Mouse (Mus musculus) heart, adult 18-20 months (tissue): ENCODE measurements around the gene Atxn1. TPM values are rescaled to one million over a fixed set of nuclear protein-coding genes. Genes with fewer than 3 reads are reported as not detected.

Experiments used
- DNase-seq, 2 experiments: peaks; one replicate each; pipeline ENCODE4 v3.0.0; 2021 to 2022; ENCODE audit warnings: mixed read lengths in 1 of 2
- long read RNA-seq, 2 experiments: library from polyadenylated mRNA; stranded (forward); transcript quantifications; one replicate each; pipeline ENCODE4 v2.0.0; 2021
- total RNA-seq, 2 experiments: library from RNA; stranded (reverse); gene quantifications; 2 replicates each; pipeline ENCODE4 v1.2.3; 2021

The Atxn1 gene
- total RNA-seq: 10 to 100 TPM; 28.5 to 34.3 TPM
- long read RNA-seq, experiment 1, partial matches to known transcripts: 0 of 6 reads
- long read RNA-seq, experiment 1, other reads (novel, unspliced or antisense): 6 of 6 reads
- long read RNA-seq, experiment 2, partial matches to known transcripts: 0 of 3 reads
- long read RNA-seq, experiment 2, other reads (novel, unspliced or antisense): 3 of 3 reads

GRCm38 (mm10) chr13:45964853-45965593 lies at the start of gene Atxn1:
Gene Atxn1, minus strand, starts transcription at chr13:45965008.
- peak; percentile 90 for DNase-seq

DNA sequence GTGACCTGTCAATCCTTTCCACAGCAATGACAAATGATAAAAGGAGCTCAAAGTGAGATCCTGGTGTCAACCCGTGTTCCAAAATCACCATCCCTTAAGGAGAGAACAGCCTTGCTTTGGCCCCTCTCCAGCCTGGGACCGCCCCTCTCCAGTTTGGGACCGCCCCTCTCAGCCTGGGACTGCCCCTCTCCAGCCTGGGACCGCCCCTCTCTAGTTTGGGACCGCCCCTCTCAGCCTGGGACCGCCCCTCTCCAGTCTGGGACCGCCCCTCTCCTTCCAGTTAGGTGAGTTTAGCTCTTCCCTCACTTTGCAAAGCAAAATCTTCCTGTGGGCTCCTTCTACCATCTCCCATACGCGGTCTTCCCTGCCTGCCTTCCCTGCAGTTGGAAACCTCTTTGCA lies 46.4 kb upstream of the Atxn1 start:
- DNase-seq: no peak

- DNase-seq: no peak
These were observed 45.3 kb upstream of the Atxn1 start for GRCm38 (mm10) chr13:46010075-46010474.

GRCm38 (mm10) chr13:46008831-46009666 lies 44.2 kb upstream of the Atxn1 start:
- DNase-seq: no peak

DNA sequence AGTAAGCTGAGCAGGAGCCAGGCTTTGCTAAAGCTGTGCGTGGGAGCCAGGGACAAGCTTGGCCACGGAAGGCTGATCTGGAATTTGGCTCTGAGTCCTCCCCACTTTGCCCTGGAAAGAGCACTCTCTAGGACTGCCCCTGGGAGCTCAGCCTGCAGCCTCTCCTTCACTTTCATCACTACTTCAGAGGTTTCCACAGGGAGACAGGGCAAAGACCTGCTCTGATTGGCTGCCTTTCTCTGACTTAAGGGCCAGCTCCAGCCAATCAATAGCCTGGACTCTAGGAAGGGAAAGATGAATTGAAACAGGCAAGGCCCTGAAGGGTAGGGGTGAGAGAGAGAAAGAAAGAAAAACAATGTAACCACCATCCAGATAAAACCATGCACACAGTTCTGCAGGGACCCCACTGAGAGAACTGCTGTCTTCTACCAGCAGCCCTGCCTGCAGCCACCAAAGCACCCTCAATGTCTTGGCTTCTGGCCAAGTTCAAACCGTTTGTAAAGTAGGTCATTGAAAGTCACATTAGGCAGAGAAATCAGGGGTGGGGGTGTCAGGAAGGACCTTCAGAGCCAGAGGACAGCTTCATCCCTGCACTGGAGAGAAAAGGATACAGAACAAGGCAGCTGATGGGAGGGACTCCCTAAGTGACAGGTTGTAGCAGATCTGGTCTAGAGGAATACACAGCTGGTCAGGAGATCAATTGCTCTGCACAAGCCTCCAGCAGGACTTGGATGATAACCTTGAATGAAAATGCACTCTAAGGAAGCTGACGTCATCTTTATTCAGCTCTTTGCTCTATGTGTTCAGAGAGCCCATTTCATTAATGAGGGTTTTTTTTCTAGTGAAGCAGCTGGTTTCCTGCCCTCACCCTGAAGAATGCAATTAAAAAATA lies 41.6 kb upstream of the Atxn1 start:
- DNase-seq: peak; percentile 56 to 69

GRCm38 (mm10) chr13:46005656-46006055 lies 40.8 kb upstream of the Atxn1 start:
- no peak for DNase-seq

- no peak for DNase-seq
These were observed 36.5 kb upstream of the Atxn1 start for GRCm38 (mm10) chr13:46001356-46001755.

DNA sequence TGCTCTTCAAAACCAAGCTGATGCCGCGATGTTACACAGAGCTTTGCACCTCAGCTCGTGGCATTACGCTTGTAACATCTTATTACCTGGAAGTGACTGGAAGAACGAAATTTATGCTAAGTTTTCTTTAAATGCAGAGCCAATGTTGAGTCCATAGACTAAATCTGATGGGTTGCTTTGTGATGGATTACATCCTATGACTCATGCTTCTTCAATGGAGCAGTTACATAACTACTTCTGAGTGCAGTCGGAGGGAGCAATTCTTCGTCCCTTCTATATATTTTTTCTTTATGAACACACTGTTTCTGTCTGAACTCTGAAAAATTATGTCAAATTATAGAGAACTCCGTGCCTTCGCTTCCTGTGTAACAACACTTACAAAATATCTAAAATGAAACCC lies 28.1 kb upstream of the Atxn1 start:
- DNase-seq: no peak

GRCm38 (mm10) chr13:45990486-45990885 lies 25.7 kb upstream of the Atxn1 start:
- DNase-seq: no peak

DNA sequence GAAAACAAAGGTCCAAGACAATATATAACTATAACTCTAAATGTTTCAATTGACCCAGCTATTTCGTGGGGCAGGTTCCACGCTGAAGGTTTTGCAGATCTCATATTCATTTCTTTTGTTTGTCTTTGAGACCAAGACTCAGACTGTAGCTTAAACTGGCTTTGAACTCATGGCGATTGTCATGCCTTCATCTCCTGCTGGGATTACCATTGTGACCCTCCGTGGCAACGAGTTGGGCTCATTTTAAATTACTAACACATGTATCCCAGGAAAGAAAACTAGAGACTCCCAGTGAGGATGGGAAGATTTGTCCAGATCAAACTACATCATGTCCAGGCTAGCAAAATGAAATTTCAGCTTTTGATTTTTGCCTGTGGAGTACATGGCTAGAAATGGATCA lies 14.4 kb upstream of the Atxn1 start:
- no peak for DNase-seq

- DNase-seq: peak; percentile 54 to 63
These were observed 12.1 kb upstream of the Atxn1 start for GRCm38 (mm10) chr13:45976894-45977293.

GRCm38 (mm10) chr13:45974651-45975050 lies 9.8 kb upstream of the Atxn1 start:
- peak in 1 of 2 experiments; percentile 28 for DNase-seq

GRCm38 (mm10) chr13:45973972-45974490 lies 9.2 kb upstream of the Atxn1 start:
- peak in 1 of 2 experiments; percentile 48 for DNase-seq

- peak; percentile 44 to 64 for DNase-seq
These were observed 6.2 kb upstream of the Atxn1 start for GRCm38 (mm10) chr13:45970920-45971536.

- no peak for DNase-seq
These were observed 3.4 kb upstream of the Atxn1 start for GRCm38 (mm10) chr13:45968206-45968605.

GRCm38 (mm10) chr13:45967371-45967770 lies 2.6 kb upstream of the Atxn1 start:
- DNase-seq: no peak

GRCm38 (mm10) chr13:45966586-45966985 lies 1.8 kb upstream of the Atxn1 start:
- DNase-seq: peak; percentile 51 to 65

GRCm38 (mm10) chr13:45965594-45966432 lies 1.0 kb upstream of the Atxn1 start:
- peak; percentile 33 to 62 for DNase-seq

DNA sequence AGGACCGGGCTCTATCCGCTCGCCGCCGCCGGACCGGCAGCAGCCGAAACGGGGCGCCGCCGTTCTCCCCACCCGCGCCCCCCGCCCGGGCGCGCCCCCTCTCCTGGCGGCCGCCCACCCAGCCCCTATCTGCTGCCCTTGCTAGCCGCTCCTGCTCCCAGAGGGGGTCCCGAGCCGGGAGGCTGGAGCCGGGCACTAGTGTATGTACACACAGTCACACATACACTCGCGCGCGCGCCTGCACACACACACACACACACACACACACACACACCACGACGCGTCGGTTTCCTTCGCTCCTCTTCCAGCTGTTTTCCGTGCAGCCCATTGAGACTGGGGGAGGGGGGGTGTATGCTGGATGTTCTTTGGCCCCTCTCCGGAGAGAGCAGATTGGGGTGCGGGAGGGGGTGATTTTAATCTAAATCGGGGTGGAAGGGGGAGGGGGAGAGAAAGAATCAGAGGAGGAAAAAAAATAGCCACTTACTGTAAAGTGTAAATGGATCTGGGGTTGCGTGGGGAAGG lies 416 bp downstream of the Atxn1 start:
- DNase-seq: peak; percentile 63 to 75
